Mouse (Mus musculus) lung, adult 2 months (tissue): ENCODE measurements around the gene Ppm1n.

Experiments
- CTCF ChIP-seq: fragments of 200-500 bp; IDR thresholded peaks from 2 replicates; pipeline ENCODE4 v1.5.1; 2011; ENCODE audit warnings: mild to moderate bottlenecking, low read length, control low read depth; ENCODE audit not compliant: insufficient read depth
- POLR2A ChIP-seq: fragments of 200-500 bp; IDR thresholded peaks from 2 replicates; pipeline ENCODE4 v1.6.1; 2011; ENCODE audit warnings: low read depth, mild to moderate bottlenecking, control low read depth, low read length, borderline replicate concordance; ENCODE audit errors: extremely low read depth

DNA sequence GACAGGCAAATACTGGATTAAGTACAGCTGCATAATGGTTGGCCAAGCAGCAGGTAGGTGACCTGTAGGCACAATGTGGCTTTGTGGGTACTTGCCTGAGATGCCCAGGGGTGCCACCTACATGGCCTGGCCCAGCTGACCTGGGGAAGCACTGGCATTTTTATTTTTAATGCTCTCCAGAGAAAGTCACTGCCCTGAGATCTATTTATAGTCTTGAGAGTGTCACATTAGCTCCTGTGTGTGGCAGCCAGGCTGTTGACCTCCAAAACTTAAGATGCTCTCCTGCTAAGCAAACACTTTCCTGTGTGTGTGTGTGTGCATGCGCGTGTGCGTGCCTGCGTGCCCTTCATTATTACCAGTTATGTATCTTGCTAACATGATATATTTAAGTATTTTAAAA lies 41.5 kb downstream of the Ppm1n start:
- TF ChIP-seq CTCF (no peak), POLR2A (no peak)
